Mouse (Mus musculus): Measurements from ENCODE around the gene Zfand2b.
A peak's percentile ranks its signal among the peaks of the same experiment; 100 is the strongest.

The Zfand2b gene

DNA sequence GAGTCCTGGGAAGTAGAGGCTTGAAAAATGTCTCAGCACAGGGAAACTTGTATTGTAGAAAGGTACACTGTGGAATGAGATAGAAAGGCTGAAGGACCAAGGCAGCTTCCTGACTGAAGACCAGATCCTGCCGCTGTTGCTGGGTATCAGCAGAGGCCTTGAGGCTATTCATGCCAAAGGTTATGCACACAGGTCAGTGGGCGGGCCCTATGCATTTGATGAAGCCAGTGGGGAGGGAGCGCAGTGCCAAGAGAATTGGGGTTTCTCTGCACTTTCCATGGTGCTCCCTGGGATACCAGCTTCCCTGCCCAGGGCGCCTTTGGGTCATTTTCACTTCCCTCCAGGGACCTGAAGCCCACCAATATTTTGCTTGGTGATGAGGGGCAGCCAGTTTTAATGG lies 44.1 kb downstream of the Zfand2b start:
- no peak for DNase-seq (ENCODE audit: low read depth, low spot score)

- DNase-seq (ENCODE audit: low read depth, low spot score) = no peak
Observed at GRCm38 (mm10) chr1:75213096-75213495, 44.6 kb downstream of the Zfand2b start.

- DNase-seq (ENCODE audit: low read depth, low spot score) = peak; percentile 58
Observed at GRCm38 (mm10) chr1:75214442-75214841, 46.0 kb downstream of the Zfand2b start.

DNA sequence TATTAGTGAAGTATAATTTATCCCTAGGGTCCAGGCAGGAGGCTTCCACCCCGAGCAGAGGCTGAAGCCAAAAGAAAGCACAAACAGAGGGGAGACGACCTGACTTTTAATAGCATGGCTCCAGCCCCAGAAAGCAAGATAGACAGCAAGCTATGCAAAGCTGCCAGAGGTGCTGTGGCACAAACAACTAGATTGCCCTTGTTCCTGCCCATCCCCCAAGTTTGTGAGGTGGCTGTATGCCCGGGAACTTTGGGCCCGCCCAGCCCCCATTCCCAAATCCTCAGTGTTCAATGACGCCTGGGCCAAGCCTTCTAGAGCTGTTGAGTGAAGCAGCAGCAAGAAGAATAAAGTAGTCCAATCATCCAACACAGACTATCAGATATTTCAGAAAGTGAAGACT lies 46.4 kb downstream of the Zfand2b start:
- no peak for DNase-seq (ENCODE audit: low read depth, low spot score)

GRCm38 (mm10) chr1:75215785-75216184 lies 47.3 kb downstream of the Zfand2b start:
- DNase-seq (ENCODE audit: low read depth, low spot score) = no peak

GRCm38 (mm10) chr1:75216797-75217585 lies 48.5 kb downstream of the Zfand2b start:
- no peak for DNase-seq (ENCODE audit: low read depth, low spot score)

DNA sequence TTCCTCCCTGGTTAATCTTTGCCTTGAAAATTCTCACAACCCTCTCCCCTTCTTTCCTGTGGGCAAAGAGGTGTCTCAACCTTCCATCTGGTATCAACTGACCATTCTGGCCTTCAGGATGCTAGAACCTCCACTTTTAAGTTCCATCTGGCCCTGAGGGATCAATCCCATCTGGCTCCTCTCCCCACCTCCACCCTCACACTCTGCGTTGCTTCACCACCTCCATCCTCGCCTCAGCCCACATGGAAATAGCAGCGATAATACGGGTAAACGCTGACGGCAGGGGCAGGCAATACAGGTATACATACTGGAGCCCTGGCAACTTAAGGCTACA lies 49.4 kb downstream of the Zfand2b start:
- no peak for DNase-seq (ENCODE audit: low read depth, low spot score)

DNA sequence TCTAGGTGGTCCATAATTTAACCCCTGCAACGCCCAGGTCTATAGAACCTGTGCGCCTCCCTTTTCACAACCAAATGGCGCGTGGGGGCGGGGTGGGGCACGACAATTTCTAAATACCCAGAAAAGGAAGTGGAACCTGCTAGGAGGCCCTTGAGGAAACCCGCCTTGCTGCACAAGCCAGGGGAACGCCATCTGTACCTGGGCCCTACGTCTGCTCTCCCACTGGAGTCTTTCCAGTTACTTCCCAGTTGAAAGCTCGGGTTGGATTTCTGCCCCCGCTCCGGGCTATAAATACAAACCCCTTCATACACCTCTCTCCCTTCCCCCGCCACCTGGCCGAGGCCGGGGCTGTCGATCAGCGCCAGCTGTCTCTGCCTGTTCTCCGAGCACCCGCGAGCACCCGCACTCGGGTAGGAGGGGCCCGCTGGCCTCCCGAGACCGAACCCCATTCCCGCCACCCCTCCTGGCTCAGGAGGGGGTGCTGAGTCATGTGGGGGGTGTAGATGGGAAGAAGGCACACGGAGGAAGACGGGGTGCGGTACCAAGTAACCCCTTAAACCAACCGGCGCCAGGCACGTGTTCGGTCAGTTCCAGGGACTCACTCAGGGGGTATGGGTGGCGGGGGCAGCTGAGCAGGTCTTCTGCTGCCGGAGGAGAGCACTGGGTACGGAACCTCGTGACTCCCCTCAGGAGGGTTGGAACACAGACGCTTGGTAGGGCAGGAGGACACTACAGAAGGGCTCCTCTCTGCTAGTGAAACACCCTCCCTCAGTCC lies 50.0 kb downstream of the Zfand2b start:
- peak; percentile 46 for DNase-seq (ENCODE audit: low read depth, low spot score)

DNA sequence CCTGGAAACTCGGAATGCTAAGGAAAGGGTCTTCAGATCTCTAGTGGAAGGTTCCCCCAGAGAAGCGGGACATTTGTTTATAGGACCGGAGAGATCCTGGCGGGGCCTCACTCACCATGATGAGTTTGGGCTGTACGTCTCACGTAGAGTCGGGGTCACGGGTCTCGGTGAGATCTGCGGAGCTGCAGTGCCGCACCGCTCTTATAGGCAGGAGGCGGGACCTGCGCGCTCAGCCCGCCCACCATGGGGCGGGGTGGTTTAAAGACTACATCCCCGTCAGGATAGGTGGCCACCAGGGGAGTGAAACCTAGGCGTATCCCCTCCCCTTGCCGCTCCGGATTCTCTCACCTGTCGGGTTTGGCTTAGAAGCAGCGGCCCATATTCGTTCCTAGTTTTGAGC lies 50.6 kb downstream of the Zfand2b start:
- peak; percentile 93 for DNase-seq (ENCODE audit: low read depth, low spot score)

GRCm38 (mm10) chr1:75219531-75219930 lies 51.1 kb downstream of the Zfand2b start, which contains the start of gene Tuba4a:
Gene Tuba4a, minus strand, starts transcription at chr1:75219865.
- DNase-seq (ENCODE audit: low read depth, low spot score) = no peak
